Mouse (Mus musculus) limb, embryonic 14.5 days (tissue): ENCODE data around the gene Chst11. TPM values are rescaled to one million over a fixed set of nuclear protein-coding genes. Genes with fewer than 3 reads are reported as not detected.
A peak's percentile ranks its signal among the peaks of the same experiment; 100 is the strongest.

Experiments
- ATAC-seq: fragments of 200-750 bp; cut with Nextera tagmentation; 2 replicates; pipeline ENCODE4 v1.8.0; 2017; ENCODE audit warnings: low read depth, moderate number of reproducible peaks, moderate TSS enrichment; ENCODE audit not compliant: low FRiP score
- DNase-seq: peaks from one replicate; pipeline ENCODE4 v3.0.0-alpha.2; 2015; ENCODE audit warnings: low spot score
- H3K27ac ChIP-seq: fragments of 300-500 bp; sonication (generic); replicated peaks from 2 replicates; pipeline ENCODE4 v1.5.1; 2014; ENCODE audit warnings: low read depth, mild to moderate bottlenecking, low read length, moderate library complexity, mixed read lengths
- H3K27me3 ChIP-seq: fragments of 300-500 bp; sonication (generic); 2 replicates; pipeline ENCODE4 v1.6.1; 2014; ENCODE audit warnings: low read length, mixed read lengths; ENCODE audit not compliant: control insufficient read depth, insufficient read depth
- H3K36me3 ChIP-seq: fragments of 300-500 bp; sonication (generic); 2 replicates; pipeline ENCODE4 v1.6.1; 2014; ENCODE audit warnings: mild to moderate bottlenecking, low read length, moderate library complexity, mixed read lengths; ENCODE audit not compliant: control insufficient read depth, insufficient read depth
- H3K4me1 ChIP-seq: fragments of 300-500 bp; sonication (generic); 2 replicates; pipeline ENCODE4 v1.6.1; 2014; ENCODE audit warnings: antibody characterized with exemption, low read length, mixed read lengths; ENCODE audit not compliant: control insufficient read depth, insufficient read depth
- H3K4me2 ChIP-seq: fragments of 300-500 bp; sonication (generic); replicated peaks from 2 replicates; pipeline ENCODE4 v1.6.1; 2014; ENCODE audit warnings: low read depth, mild to moderate bottlenecking, low read length, moderate library complexity; ENCODE audit not compliant: severe bottlenecking
- H3K4me3 ChIP-seq: fragments of 300-500 bp; sonication (generic); replicated peaks from 2 replicates; pipeline ENCODE4 v1.5.1; 2014; ENCODE audit warnings: low read length
- H3K9ac ChIP-seq: fragments of 300-500 bp; sonication (generic); 2 replicates; pipeline ENCODE4 v1.6.1; 2014; ENCODE audit warnings: mild to moderate bottlenecking, low read depth, low read length, moderate library complexity; ENCODE audit not compliant: severe bottlenecking
- H3K9me3 ChIP-seq: fragments of 300-500 bp; sonication (generic); 2 replicates; pipeline ENCODE4 v1.6.1; 2016; ENCODE audit warnings: low read length; ENCODE audit not compliant: control insufficient read depth
- POLR2A ChIP-seq: fragments of 200-500 bp; IDR thresholded peaks from 2 replicates; pipeline ENCODE4 v1.8.0; 2012; ENCODE audit warnings: inconsistent platforms, mild to moderate bottlenecking, moderate library complexity, borderline replicate concordance; ENCODE audit not compliant: insufficient read depth, insufficient read length; ENCODE audit errors: extremely low read depth
- WGBS: fragments of 180-500 bp; shearing (Covaris S2); extraction: QIAGEN DNeasy Blood & Tissue Kit; methylation state at CpG from one replicate; pipeline ENCODE4 v1.1.7; 2014; 5-methylcytosine and 5-hydroxymethylcytosine counted together
- polyA plus RNA-seq, 2 experiments: library from polyadenylated mRNA; depleted of rRNA in 1 of 2; stranded (reverse) in 1 of 2; unstranded in 1 of 2; fragments of >200 nt; fragmentation: Nextera tagmentation in 1 of 2; extraction: Ambion mirVana in 1 of 2; gene quantifications; 2 replicates each; pipeline versions ENCODE4 v1.2.1 to v1.2.3; 2012 to 2014

Gene Chst11
- polyA plus RNA-seq, 2 experiments, result 5.2 to 27.6 TPM

DNA sequence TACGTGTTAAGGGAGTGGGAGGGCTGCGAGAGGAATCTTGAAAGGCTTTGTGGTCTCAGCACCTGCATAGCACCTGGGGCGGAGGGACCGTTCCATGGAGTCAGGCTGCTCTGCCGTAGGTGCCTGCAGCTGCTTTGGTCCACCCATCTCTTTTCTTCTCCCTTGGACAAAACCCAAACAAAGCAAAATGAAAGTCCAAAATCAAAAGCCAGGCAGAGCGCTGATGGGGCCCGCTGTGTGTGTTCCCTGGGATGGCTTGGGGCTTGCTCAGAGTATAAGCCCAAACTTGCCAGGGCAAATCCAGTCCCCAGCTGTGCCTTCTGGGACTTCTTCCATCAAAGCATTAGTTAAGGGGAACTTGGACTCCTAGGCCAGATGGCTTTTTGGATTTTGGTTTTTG, 71.0 kb downstream of the Chst11 start:
- no peak for DNase-seq
- Histone ChIP-seq H3K9me3 (no peaks in the 10 kb centered on the region), H3K36me3 (no peaks in the 10 kb centered on the region), H3K4me2 (no peak overlapping the region), H3K27me3 (no peaks in the 10 kb centered on the region), H3K4me1 (no peaks in the 10 kb centered on the region; the same call in 1 of the 2 replicates), H3K4me3 (no peak overlapping the region), H3K9ac (no peak overlapping the region), H3K27ac (no peak overlapping the region)
- no peak for TF ChIP-seq POLR2A
- WGBS, result 51% methylated on average over 7 of the region's 7 CpGs
- no peak for ATAC-seq

DNA sequence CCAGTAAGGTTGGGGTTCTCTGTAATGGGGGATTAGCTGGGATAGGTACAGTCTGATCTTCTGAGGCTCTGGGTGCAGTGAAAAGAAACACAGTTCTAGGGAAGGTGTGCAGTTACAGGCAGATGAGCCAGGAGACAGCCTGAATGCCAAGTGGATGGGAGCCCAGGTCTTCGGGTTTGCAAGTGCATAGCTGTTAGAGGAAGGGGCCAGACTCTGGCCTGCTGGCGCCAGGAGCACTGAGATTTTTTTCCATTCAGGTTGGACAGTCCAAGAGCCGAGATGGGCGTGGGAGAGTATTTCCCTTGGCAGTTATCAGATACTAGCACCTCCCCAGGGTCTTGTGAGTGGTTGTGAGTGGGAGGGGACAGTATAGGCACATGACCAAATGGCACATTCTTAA, 71.6 kb downstream of the Chst11 start:
- TF ChIP-seq POLR2A, result no peak
- Histone ChIP-seq H3K36me3 (no peaks in the 10 kb centered on the region), H3K27me3 (no peaks in the 10 kb centered on the region), H3K9me3 (no peaks in the 10 kb centered on the region), H3K9ac (no peak overlapping the region), H3K4me1 (no peaks in the 10 kb centered on the region; the same call in 1 of the 2 replicates), H3K4me2 (no peak overlapping the region), H3K27ac (no peak overlapping the region), H3K4me3 (no peak overlapping the region)
- no peak for ATAC-seq
- WGBS, result 77% methylated on average over 4 of the region's 4 CpGs
- no peak for DNase-seq

DNA sequence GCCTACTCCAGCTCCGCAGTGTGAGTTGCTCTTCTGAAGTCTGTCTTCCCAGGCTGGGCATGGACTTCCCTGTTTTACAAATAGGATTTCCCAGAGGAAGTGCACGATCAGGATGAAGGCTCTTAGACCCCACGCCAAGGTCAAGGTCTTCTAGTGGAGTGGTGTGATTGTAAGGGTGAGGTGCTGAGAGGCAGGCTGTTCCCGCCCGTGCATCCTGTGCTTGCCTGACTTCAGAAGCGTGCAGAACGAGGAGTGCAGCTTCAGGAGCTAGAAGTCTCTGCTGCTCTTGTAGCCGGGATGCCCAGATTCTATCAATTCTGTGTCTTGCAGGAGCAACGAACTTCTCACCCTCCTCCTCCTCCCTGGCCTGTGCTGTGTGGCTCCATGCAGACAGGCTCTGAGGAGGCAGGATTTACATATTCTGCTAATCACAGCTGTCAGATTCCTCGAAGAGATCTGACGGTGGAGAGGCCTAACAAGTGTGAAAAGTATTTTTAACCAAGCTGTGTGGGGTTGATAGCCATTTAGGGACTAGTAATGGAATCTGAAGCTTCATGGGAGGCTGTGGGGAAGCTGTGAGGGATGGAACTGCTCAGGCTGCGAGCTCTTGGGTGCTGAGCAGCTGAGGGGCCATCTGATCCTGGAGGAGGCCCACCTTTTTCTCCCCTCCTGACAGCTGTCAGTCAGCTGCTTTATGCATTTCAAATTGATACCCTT, 74.9 kb downstream of the Chst11 start:
- Histone ChIP-seq H3K27me3 (no peaks in the 10 kb centered on the region), H3K4me2 (no peak overlapping the region), H3K9ac (no peak overlapping the region), H3K4me3 (no peak overlapping the region), H3K27ac (no peak overlapping the region), H3K36me3 (no peaks in the 10 kb centered on the region), H3K9me3 (no peaks in the 10 kb centered on the region), H3K4me1 (no peaks in the 10 kb centered on the region; the same call in 1 of the 2 replicates)
- WGBS, result 33% methylated on average over 12 of the region's 12 CpGs
- DNase-seq (no peak), ATAC-seq (peak; percentile 81)
- TF ChIP-seq POLR2A, result no peak

- no peak for TF ChIP-seq POLR2A
- H3K36me3 ChIP-seq, result no peaks in the 10 kb centered on the region
- H3K4me1 ChIP-seq, result no peaks in the 10 kb centered on the region; the same call in 1 of the 2 replicates
- H3K4me2 ChIP-seq, result no peak overlapping the region
- H3K27ac ChIP-seq, result no peak overlapping the region
- no peaks in the 10 kb centered on the region for H3K27me3 ChIP-seq
- no peak for DNase-seq
- no peak overlapping the region for H3K4me3 ChIP-seq
- ATAC-seq, result no peak
- 66% methylated on average over 9 of the region's 9 CpGs for WGBS
- no peaks in the 10 kb centered on the region for H3K9me3 ChIP-seq
- H3K9ac ChIP-seq, result no peak overlapping the region
Observed at GRCm38 (mm10) chr10:83062315-83062714, 77.0 kb downstream of the Chst11 start.

GRCm38 (mm10) chr10:83064796-83065195, 79.5 kb downstream of the Chst11 start:
- Histone ChIP-seq H3K4me2 (no peak overlapping the region), H3K4me1 (no peaks in the 10 kb centered on the region; the same call in none of the 2 replicates), H3K4me3 (no peak overlapping the region), H3K9me3 (no peaks in the 10 kb centered on the region), H3K36me3 (no peaks in the 10 kb centered on the region), H3K9ac (no peak overlapping the region), H3K27ac (no peak overlapping the region), H3K27me3 (no peaks in the 10 kb centered on the region)
- no peak for TF ChIP-seq POLR2A
- 89% methylated on average over 5 of the region's 5 CpGs for WGBS
- no peak for DNase-seq
- no peak for ATAC-seq
